Mouse (Mus musculus) lung, adult 2 months (tissue): ENCODE results near the gene Pilra. TPM values are rescaled to one million over a fixed set of nuclear protein-coding genes. Genes with fewer than 3 reads are reported as not detected.

Source experiments
- DNase-seq: peaks from one replicate; pipeline ENCODE4 v3.0.0; 2022
- H3K4me1 ChIP-seq: fragments of 200-500 bp; 2 replicates; pipeline ENCODE4 v1.6.1; 2011; ENCODE audit warnings: low read length; ENCODE audit not compliant: control insufficient read depth, insufficient read depth
- H3K4me3 ChIP-seq: fragments of 200-500 bp; replicated peaks from 2 replicates; pipeline ENCODE3; 2011; ENCODE audit warnings: low read depth, mild to moderate bottlenecking, control low read depth, low read length; ENCODE audit errors: extremely low read depth
- CTCF ChIP-seq: fragments of 200-500 bp; IDR thresholded peaks from 2 replicates; pipeline ENCODE4 v1.5.1; 2011; ENCODE audit warnings: mild to moderate bottlenecking, low read length, control low read depth; ENCODE audit not compliant: insufficient read depth
- POLR2A ChIP-seq: fragments of 200-500 bp; IDR thresholded peaks from 2 replicates; pipeline ENCODE4 v1.6.1; 2011; ENCODE audit warnings: low read depth, mild to moderate bottlenecking, control low read depth, low read length, borderline replicate concordance; ENCODE audit errors: extremely low read depth
- WGBS: fragments of 180-500 bp; shearing (Covaris S2); methylation state at CpG from one replicate; pipeline ENCODE4 v1.1.7; 2018; 5-methylcytosine and 5-hydroxymethylcytosine counted together
- polyA plus RNA-seq: library from polyadenylated mRNA; depleted of rRNA; stranded (reverse); fragments of >200 nt; gene quantifications from 2 replicates; pipeline ENCODE4 v1.2.3, GENCODE M21; 2012

Pilra gene
- polyA plus RNA-seq, 1 experiment: 27.9 TPM

- no peak for DNase-seq
- no peak for TF ChIP-seq CTCF
- TF ChIP-seq POLR2A: no peak
Measured at GRCm38 (mm10) chr5:137836611-137837010, 530 bp upstream of the Pilra start.

DNA sequence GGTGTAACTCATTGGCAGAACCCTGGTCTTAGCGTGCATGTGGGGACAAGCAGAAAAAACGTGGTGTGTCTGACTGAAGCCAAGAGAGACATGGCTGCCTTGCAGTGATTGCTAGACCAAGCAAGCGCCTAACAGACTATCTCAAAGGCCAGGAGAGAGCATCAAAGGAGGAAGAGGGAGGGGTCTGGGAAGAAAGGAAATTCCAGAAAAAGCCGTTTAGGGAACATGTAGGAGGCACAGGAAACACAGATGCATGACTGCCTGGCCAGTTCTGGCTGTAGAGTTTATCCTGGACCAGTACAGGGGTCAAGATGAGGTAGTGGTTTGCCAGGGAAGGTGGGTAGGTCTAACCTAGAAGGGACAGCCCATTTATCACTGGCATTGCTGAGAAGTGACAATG is 2.6 kb downstream of the Pilra start:
- Histone ChIP-seq H3K4me1 (no peaks in the 10 kb centered on the region; the same call in 1 of the 2 replicates), H3K4me3 (no peak overlapping the region)
- no peak for TF ChIP-seq CTCF
- TF ChIP-seq POLR2A: no peak
- no peak for DNase-seq
- WGBS: 29% methylated on average over 4 of the region's 4 CpGs

More at GRCm38 (mm10) chr5:137836611-137837010, 530 bp upstream of the Pilra start:
- Histone ChIP-seq H3K4me1 (no peaks in the 10 kb centered on the region; the same call in 1 of the 2 replicates), H3K4me3 (no peak overlapping the region)

GRCm38 (mm10) chr5:137831506-137831905 is 4.6 kb downstream of the Pilra start:
- 68% methylated on average over 6 of the region's 6 CpGs for WGBS
- no peak for TF ChIP-seq POLR2A
- TF ChIP-seq CTCF: no peak
- no peak for DNase-seq
- H3K4me3 ChIP-seq: no peak overlapping the region
- no peaks in the 10 kb centered on the region; the same call in 1 of the 2 replicates for H3K4me1 ChIP-seq

DNA sequence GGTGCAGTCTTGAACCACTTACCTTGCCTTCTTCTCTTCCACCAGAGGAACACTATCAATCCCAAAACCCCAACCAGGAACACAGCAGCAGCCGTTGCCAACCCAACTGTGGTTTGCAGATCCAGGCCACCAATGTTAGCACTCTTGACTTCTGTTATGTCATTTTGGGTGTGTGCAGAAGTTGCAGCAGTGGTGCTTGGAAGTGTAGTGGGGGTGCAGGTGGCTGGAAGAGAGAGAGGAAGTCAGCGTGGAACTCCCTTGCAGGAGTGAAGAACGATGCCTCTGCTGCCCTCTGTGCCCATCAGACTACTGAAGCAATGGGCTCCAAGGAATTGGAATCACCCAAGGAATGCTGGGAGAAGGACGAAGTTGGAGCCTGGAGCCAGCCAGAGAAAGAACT is 5.0 kb downstream of the Pilra start:
- 70% methylated on average over 4 of the region's 4 CpGs for WGBS
- no peak for DNase-seq

GRCm38 (mm10) chr5:137830238-137830637 is 5.8 kb downstream of the Pilra start:
- WGBS: 57% methylated on average over 7 of the region's 7 CpGs
- H3K4me1 ChIP-seq: no peaks in the 10 kb centered on the region; the same call in 1 of the 2 replicates
- no peak overlapping the region for H3K4me3 ChIP-seq
- TF ChIP-seq CTCF: no peak
- TF ChIP-seq POLR2A: no peak
- no peak for DNase-seq

More for the DNA sequence above, 5.0 kb downstream of the Pilra start:
- no peak for TF ChIP-seq CTCF
- TF ChIP-seq POLR2A: no peak
- Histone ChIP-seq H3K4me3 (no peak overlapping the region), H3K4me1 (no peaks in the 10 kb centered on the region; the same call in 1 of the 2 replicates)

GRCm38 (mm10) chr5:137828694-137829093 is 7.4 kb downstream of the Pilra start:
- DNase-seq: no peak
- H3K4me3 ChIP-seq: no peak overlapping the region
- no peak for TF ChIP-seq POLR2A
- no peak for TF ChIP-seq CTCF
- H3K4me1 ChIP-seq: no peaks in the 10 kb centered on the region; the same call in 1 of the 2 replicates
- WGBS: 79% methylated on average over 6 of the region's 6 CpGs

- no peak overlapping the region for H3K4me3 ChIP-seq
- H3K4me1 ChIP-seq: no peaks in the 10 kb centered on the region
- no peak for DNase-seq
- 47% methylated on average over 7 of the region's 7 CpGs for WGBS
- TF ChIP-seq POLR2A: no peak
- no peak for TF ChIP-seq CTCF
Measured at GRCm38 (mm10) chr5:137826421-137826820, 9.7 kb downstream of the Pilra start.

DNA sequence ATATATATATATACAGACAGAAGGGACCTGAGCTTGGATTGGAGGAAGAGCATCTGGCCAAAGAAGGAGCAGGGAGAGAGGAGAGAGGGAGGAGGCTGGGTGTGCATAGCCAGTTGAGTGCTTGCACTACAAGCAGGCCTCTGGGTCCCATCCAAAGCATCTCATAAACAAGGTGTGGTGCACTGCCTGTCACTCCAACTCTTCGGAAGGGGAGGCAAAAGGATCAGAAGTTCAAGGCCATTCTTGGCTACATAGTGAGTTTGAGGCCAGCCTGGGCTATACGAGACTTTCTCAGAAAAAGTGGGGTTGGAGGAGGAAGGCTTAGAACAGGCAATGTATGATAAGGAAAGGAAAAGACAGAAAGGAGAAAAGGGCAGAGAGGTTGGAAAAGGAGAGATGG is 10.1 kb downstream of the Pilra start:
- H3K4me3 ChIP-seq: no peak overlapping the region
- WGBS: 82% methylated on average over 2 of the region's 2 CpGs
- no peak for DNase-seq
- H3K4me1 ChIP-seq: no peaks in the 10 kb centered on the region
- TF ChIP-seq CTCF (no peak), POLR2A (no peak)

DNA sequence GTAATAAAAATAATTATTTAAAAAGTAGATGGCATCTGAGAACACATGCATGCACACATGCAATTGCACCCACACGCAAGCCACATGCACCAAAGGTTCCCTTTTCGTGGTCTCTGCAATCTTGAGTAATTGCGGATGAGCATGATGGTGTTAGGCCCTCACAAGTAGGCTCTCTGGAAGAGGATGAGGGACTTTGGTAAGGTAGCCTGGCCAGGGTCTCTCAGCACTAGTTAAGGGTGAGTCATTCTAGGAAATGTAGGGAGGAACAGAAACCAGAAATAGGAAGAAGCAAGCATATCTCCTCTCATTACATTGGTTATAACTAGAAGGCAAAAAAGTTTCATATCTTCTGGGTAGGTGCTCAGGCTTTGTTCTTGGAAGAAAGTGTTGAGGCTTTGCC is 11.1 kb downstream of the Pilra start:
- WGBS: 88% methylated on average over 3 of the region's 3 CpGs
- no peak for DNase-seq
- no peaks in the 10 kb centered on the region for H3K4me1 ChIP-seq
- TF ChIP-seq CTCF: no peak
- no peak for TF ChIP-seq POLR2A
- no peak overlapping the region for H3K4me3 ChIP-seq

GRCm38 (mm10) chr5:137823455-137824045 is 12.5 kb downstream of the Pilra start:
- Histone ChIP-seq H3K4me1 (no peaks in the 10 kb centered on the region), H3K4me3 (no peak overlapping the region)
- no peak for TF ChIP-seq POLR2A
- no peak for TF ChIP-seq CTCF
- DNase-seq: no peak
- 77% methylated on average over 6 of the region's 6 CpGs for WGBS

- 83% methylated on average over 1 of the region's 1 CpGs for WGBS
- DNase-seq: no peak
Measured at GRCm38 (mm10) chr5:137822602-137823001, 13.5 kb downstream of the Pilra start.

More at GRCm38 (mm10) chr5:137822602-137823001, 13.5 kb downstream of the Pilra start:
- H3K4me3 ChIP-seq: no peak overlapping the region
- no peaks in the 10 kb centered on the region for H3K4me1 ChIP-seq
- TF ChIP-seq POLR2A (no peak), CTCF (no peak)
